Mouse (Mus musculus) ES-Bruce4 (cell line): ENCODE measurements around the gene Chid1.

Experiments
- CTCF ChIP-seq: IDR thresholded peaks from one replicate; pipeline ENCODE4 v1.8.1; 2011; ENCODE audit warnings: low read depth, low read length
- EP300 ChIP-seq: IDR thresholded peaks from 2 replicates; pipeline ENCODE4 v1.6.1; 2011; ENCODE audit warnings: low read depth, low read length; ENCODE audit not compliant: insufficient read depth

DNA sequence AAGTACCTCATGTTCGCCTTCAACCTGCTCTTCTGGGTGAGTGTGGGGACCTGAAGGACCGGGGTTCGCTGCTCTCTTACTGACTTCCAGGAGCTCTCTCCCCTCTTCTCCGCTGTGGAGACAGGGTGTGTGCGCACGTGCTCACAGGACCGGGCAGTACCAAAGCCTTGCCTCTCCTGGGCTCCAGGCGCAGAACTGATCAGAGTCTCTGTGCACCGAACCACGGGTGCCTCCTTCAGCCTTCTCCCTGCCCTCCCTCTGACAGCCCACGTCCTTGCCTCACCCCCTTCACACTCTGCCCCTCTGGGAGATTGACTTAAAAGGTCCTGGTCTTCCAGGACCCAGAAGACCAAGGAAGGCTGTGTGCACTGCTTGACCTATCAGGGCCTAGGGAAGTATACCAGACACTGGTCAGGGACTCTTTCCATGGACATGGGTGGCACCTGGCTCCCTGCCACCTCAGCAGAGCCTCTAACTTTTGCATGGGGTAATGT lies 57.1 kb downstream of the Chid1 start:
- TF ChIP-seq CTCF = no peak
- TF ChIP-seq EP300 = no peak
